Mouse (Mus musculus): ENCODE data around the gene Tmem25. TPM values are rescaled to one million over a fixed set of nuclear protein-coding genes. Genes with fewer than 3 reads are reported as not detected.

Gene Tmem25
- total and polyA plus RNA-seq, 3 experiments, result 0.12 to 0.67 TPM; not detected in 1

DNA sequence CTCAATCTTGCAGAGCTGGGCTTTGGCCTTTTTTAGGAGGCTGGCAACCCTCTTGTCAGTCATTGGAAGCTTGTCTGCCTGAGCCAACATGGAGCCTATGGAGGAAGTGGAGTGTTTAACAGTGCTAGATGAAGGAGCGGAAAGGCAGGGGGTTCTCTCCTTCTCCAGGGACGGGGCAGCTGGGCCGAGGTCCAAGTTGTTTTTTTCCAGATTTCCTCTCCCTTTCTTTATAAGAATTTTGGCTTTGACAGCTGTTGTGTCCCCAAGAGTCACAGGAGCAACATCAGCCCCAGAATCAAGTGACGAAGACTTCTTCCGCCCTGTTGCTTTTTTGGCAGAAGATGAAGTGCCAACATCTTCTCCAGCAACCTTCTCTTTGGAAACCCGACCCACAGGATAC is 48.3 kb upstream of the Tmem25 start:
- no peak for DNase-seq (ENCODE audit: low read depth, low spot score)
- no peaks in the 10 kb centered on the region for H3K27me3 ChIP-seq (ENCODE audit: control insufficient read depth in 1 of 2, insufficient read depth in 2 of 2, low read length in 2 of 2)
- H3K9me3 ChIP-seq (replicated peaks; ENCODE audit: insufficient read depth, low read length), result no peaks in the 10 kb centered on the region
- no peaks in the 10 kb centered on the region for H3K79me2 ChIP-seq (ENCODE audit: control insufficient read depth, insufficient read depth, low read length, poor library complexity)
- no peaks in the 10 kb centered on the region for H3K4me1 ChIP-seq (ENCODE audit: control insufficient read depth in 1 of 2, insufficient read depth in 2 of 2, low read length in 2 of 2)
- H3K36me3 ChIP-seq (ENCODE audit: control insufficient read depth in 1 of 2, insufficient read depth in 2 of 2, low read length in 2 of 2), result peaks cover 0 to 26% of the 10 kb centered on the region in 2 experiments; a peak in 2 of 4 replicates
- H3K9ac ChIP-seq (ENCODE audit: control insufficient read depth, low read depth, low read length, poor library complexity, severe bottlenecking), result no peak overlapping the region
- no peak overlapping the region for H3K4me3 ChIP-seq (ENCODE audit: control insufficient read depth in 1 of 2, insufficient read depth in 1 of 2, low read depth in 2 of 2, low read length in 2 of 2)
- TF ChIP-seq MEF2A (IDR thresholded peaks at IDR 0.05; ENCODE audit: extremely low read depth, insufficient replicate concordance, low read depth, low read length, poor library complexity, severe bottlenecking) (no peak), ETS1 (IDR thresholded peaks at IDR 0.05; ENCODE audit: low read depth, low read length) (no peak), MAZ (IDR thresholded peaks at IDR 0.05; ENCODE audit: low read depth, low read length) (no peak), TBP (IDR thresholded peaks at IDR 0.05; ENCODE audit: low read depth, low read length) (no peak), GATA1 (IDR thresholded peaks at IDR 0.05; ENCODE audit: low read depth, low read length) (no peak), EP300 (IDR thresholded peaks at IDR 0.05; ENCODE audit: low read depth in 1 of 2, low read length in 2 of 2) (no peak)
- no peak overlapping the region for H3K27ac ChIP-seq (ENCODE audit: control insufficient read depth, low read depth, low read length)

- Histone ChIP-seq H3K27me3 (ENCODE audit: control insufficient read depth in 1 of 2, insufficient read depth in 2 of 2, low read length in 2 of 2) (no peaks in the 10 kb centered on the region), H3K4me3 (ENCODE audit: control insufficient read depth in 1 of 2, insufficient read depth in 1 of 2, low read depth in 2 of 2, low read length in 2 of 2) (no peak overlapping the region), H3K27ac (ENCODE audit: control insufficient read depth, low read depth, low read length) (no peak overlapping the region), H3K9me3 (replicated peaks; ENCODE audit: insufficient read depth, low read length) (no peaks in the 10 kb centered on the region), H3K9ac (ENCODE audit: control insufficient read depth, low read depth, low read length, poor library complexity, severe bottlenecking) (no peak overlapping the region), H3K79me2 (ENCODE audit: control insufficient read depth, insufficient read depth, low read length, poor library complexity) (no peaks in the 10 kb centered on the region), H3K4me1 (ENCODE audit: control insufficient read depth in 1 of 2, insufficient read depth in 2 of 2, low read length in 2 of 2) (no peaks in the 10 kb centered on the region), H3K36me3 (ENCODE audit: control insufficient read depth in 1 of 2, insufficient read depth in 2 of 2, low read length in 2 of 2) (peaks cover 0 to 35% of the 10 kb centered on the region in 2 experiments; a peak in 2 of 4 replicates)
- 0 out of 2 replicates have a peak, but pooled peaks have one; percentile 30 for TF ChIP-seq ZC3H11A (IDR thresholded peaks at IDR 0.05; ENCODE audit: low read depth, low read length)
- TF ChIP-seq SIN3A (IDR thresholded peaks at IDR 0.05; ENCODE audit: low read length), result peak; percentile 32; the same call in 1 of the 2 replicates
- TF ChIP-seq MYC (IDR thresholded peaks at IDR 0.05; ENCODE audit: low read depth, low read length), result no peak
- peak; percentile 57 for TF ChIP-seq RAD21 (IDR thresholded peaks at IDR 0.05; ENCODE audit: low read depth, low read length)
- TF ChIP-seq CTCF (IDR thresholded peaks at IDR 0.05 in 2 of 3, conservative IDR thresholded peaks at IDR 0.05 in 1 of 3; ENCODE audit: control insufficient read depth in 1 of 3, insufficient read depth in 1 of 3, low read depth in 2 of 3, low read length in 3 of 3, poor library complexity in 1 of 3, severe bottlenecking in 1 of 3), result peak; percentile 24 to 62 (median 60)
- TF ChIP-seq MAX (IDR thresholded peaks at IDR 0.05; ENCODE audit: low read length), result no peak
- peak; percentile 45 for TF ChIP-seq SMC3 (IDR thresholded peaks at IDR 0.05; ENCODE audit: low read depth, low read length)
- DNase-seq (ENCODE audit: low read depth, low spot score), result peak; percentile 19
These were observed 42.1 kb upstream of the Tmem25 start for GRCm38 (mm10) chr9:44841241-44841640.

- Histone ChIP-seq H3K27ac (ENCODE audit: control insufficient read depth, low read depth, low read length) (no peak overlapping the region), H3K9me3 (replicated peaks; ENCODE audit: insufficient read depth, low read length) (no peaks in the 10 kb centered on the region)
These were observed 37.3 kb upstream of the Tmem25 start for GRCm38 (mm10) chr9:44836439-44836838.

More at GRCm38 (mm10) chr9:44836439-44836838, 37.3 kb upstream of the Tmem25 start:
- Histone ChIP-seq H3K9ac (ENCODE audit: control insufficient read depth, low read depth, low read length, poor library complexity, severe bottlenecking) (no peak overlapping the region), H3K4me1 (ENCODE audit: control insufficient read depth in 1 of 2, insufficient read depth in 2 of 2, low read length in 2 of 2) (no peaks in the 10 kb centered on the region), H3K27me3 (ENCODE audit: control insufficient read depth in 1 of 2, insufficient read depth in 2 of 2, low read length in 2 of 2) (no peaks in the 10 kb centered on the region), H3K36me3 (ENCODE audit: control insufficient read depth in 1 of 2, insufficient read depth in 2 of 2, low read length in 2 of 2) (peaks cover 0 to 21% of the 10 kb centered on the region in 2 experiments; a peak in 2 of 4 replicates), H3K79me2 (ENCODE audit: control insufficient read depth, insufficient read depth, low read length, poor library complexity) (no peaks in the 10 kb centered on the region), H3K4me3 (ENCODE audit: control insufficient read depth in 1 of 2, insufficient read depth in 1 of 2, low read depth in 2 of 2, low read length in 2 of 2) (no peak overlapping the region)
- peak; percentile 85 for DNase-seq (ENCODE audit: low read depth, low spot score)
- TF ChIP-seq BHLHE40 (IDR thresholded peaks at IDR 0.05; ENCODE audit: borderline replicate concordance, low read depth, low read length), result 0 out of 2 replicates have a peak, but pooled peaks have one; percentile 19
- TF ChIP-seq ZC3H11A (IDR thresholded peaks at IDR 0.05; ENCODE audit: low read depth, low read length), result peak; percentile 25; the same call in 1 of the 2 replicates
- TF ChIP-seq ZMIZ1 (IDR thresholded peaks at IDR 0.05; ENCODE audit: low read depth, low read length), result no peak
- peak; percentile 64 for TF ChIP-seq RAD21 (IDR thresholded peaks at IDR 0.05; ENCODE audit: low read depth, low read length)
- no peak for TF ChIP-seq USF2 (IDR thresholded peaks at IDR 0.05; ENCODE audit: borderline replicate concordance in 1 of 2, insufficient read depth in 1 of 2, low read depth in 1 of 2, low read length in 2 of 2)
- peak; percentile 81 to 87 (median 87) for TF ChIP-seq CTCF (IDR thresholded peaks at IDR 0.05 in 2 of 3, conservative IDR thresholded peaks at IDR 0.05 in 1 of 3; ENCODE audit: control insufficient read depth in 1 of 3, insufficient read depth in 1 of 3, low read depth in 2 of 3, low read length in 3 of 3, poor library complexity in 1 of 3, severe bottlenecking in 1 of 3)
- TF ChIP-seq MYC (IDR thresholded peaks at IDR 0.05; ENCODE audit: low read depth, low read length), result 0 out of 2 replicates have a peak, but pooled peaks have one; percentile 48
- peak; percentile 37; the same call in 1 of the 2 replicates for TF ChIP-seq SIN3A (IDR thresholded peaks at IDR 0.05; ENCODE audit: low read length)
- peak; percentile 80 for TF ChIP-seq SMC3 (IDR thresholded peaks at IDR 0.05; ENCODE audit: low read depth, low read length)
- TF ChIP-seq TBP (IDR thresholded peaks at IDR 0.05; ENCODE audit: low read depth, low read length), result no peak
- no peak for TF ChIP-seq KAT2A (conservative IDR thresholded peaks at IDR 0.05; ENCODE audit: low read depth, low read length)
- TF ChIP-seq NELFE (IDR thresholded peaks at IDR 0.05; ENCODE audit: low read depth, low read length), result no peak
- TF ChIP-seq MYB (IDR thresholded peaks at IDR 0.05; ENCODE audit: low read depth, low read length), result no peak
- TF ChIP-seq JUND (IDR thresholded peaks at IDR 0.05; ENCODE audit: low read depth, low read length), result 0 out of 2 replicates have a peak, but pooled peaks have one; percentile 50

Data from MEL (cell line).